Mouse (Mus musculus) cerebellum, adult (tissue): ENCODE measurements around the gene Aen.

ENCODE experiments used
- ATAC-seq: cut with Nextera tagmentation; 2 replicates; pipeline ENCODE4 v1.9.2; 2017; ENCODE audit warnings: mild to moderate bottlenecking, moderate library complexity, mixed read lengths; ENCODE audit not compliant: insufficient number of reproducible peaks, low FRiP score, low TSS enrichment

The Aen gene

DNA sequence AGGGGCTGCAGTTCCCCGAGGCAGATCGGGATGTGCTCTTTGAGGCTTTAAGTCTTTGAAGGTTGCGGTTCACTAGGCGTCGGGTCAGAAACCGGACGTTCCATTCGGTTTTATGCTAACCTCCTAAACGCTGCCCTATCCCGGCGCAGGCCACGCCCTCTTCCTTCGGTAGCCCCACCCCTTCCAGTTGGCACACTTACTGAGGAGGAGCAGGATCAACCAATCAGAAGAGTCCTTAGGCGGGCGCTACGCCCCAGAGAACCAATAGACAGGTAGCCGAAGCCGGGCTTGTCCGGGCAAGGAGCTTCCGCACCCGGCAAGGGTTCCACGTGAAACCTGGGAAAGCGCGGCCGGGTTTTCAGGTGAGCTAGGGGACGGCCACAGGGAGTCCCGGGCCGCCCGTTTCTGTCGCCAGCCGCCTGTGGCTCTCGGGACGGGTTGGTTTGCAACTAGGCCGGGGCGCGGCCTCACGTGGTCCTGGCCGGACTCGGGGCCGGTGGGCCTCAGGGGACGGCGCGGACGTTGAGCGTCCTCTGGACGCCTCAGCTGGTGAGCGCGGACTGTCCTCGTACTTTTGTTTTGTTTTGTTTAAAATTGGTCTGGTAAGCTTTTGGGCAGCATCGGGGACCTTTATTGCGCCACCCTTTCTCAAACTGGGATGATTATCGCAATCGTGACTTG is at the start of gene Aen:
TSS of gene Aen (plus strand) at position 202 of the 681 bp plus-strand sequence.
- ATAC-seq: peak; percentile 99

DNA sequence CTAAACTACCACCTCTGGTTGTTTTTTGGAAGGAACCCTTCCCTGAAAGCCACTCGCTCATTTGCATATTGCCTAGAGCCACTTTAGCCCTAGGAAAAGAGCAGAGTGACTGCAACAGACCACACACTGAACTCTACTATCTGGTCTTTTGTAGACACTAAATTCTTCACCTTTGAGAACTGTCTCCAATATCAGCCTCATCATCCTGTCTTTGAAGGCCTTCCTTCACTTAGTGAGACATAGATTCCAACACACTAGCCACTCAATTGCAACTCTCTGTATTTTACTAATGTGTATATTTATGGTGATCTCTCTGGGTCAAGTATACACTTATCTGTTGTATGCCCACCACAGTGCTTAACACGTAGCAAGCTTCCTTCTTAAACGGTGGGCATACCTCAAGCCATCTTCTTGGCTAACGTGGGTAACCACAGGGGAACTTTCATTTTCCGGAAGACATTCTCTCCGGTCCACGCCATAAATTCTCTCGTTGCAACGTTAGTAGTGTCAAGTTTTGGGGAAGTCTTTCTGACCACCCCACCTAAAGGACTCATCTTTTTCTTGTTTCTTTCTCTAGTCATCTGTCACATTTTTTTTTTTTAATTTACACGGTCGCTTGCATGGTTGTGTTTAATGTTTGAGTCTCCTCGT is 49.5 kb upstream of the Aen start:
- no peak for ATAC-seq

DNA sequence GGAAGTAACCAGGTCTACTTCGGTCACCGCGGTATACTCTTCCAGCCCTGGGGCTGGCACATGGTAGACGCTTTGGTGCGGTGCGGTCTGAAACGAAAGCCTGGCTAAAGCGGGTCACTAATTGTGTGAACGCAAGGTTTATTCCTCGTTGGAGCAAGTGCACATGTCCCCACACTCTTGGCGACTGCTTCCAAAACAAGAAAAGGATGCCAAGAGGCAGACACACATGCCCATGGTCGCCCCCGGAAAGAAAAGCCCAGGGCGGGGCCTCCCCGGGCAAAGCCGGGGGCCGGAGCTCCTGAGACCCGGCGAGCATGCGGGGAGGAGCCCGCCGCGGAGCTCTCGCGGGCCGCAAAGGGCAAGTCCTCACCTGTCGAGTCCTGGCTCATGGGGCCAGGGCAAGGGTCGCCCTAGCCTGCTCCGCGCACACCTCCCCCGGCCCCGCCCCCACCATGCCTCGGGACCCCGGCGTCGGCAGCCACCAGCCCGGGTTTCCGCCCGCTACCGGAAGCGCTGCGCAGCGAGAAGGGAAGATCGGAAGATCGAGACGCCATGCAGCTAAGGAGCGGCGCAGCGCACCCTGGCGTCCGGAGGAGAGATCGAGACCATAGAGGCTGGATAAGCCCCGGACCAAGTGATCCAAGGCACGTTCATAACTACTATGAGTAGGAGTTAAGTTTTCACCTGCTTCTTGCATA is 48.8 kb upstream of the Aen start, which contains the start of gene Det1:
TSS of gene Det1 (minus strand) at position 527 of the 698 bp plus-strand sequence.
- ATAC-seq: peak; percentile 98

DNA sequence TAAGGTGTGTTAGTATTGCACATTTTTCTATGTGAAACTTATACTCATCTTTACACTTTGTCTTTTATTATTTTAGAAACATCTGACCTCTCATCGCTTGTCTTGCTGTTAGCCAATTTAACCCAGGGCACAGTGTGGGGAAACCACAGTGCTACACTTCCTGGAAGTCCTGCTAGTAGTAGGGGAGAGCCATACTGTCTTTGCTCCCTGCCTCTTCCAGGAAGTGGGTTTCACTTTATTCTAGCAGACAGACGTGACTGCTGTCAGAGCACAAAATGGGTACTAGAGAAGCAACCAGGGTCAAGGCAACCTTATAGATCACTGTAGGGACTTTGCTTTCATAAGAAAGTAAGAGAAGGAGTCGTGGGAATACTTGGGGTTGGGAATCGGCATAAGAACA is 41.6 kb upstream of the Aen start:
- ATAC-seq: no peak

DNA sequence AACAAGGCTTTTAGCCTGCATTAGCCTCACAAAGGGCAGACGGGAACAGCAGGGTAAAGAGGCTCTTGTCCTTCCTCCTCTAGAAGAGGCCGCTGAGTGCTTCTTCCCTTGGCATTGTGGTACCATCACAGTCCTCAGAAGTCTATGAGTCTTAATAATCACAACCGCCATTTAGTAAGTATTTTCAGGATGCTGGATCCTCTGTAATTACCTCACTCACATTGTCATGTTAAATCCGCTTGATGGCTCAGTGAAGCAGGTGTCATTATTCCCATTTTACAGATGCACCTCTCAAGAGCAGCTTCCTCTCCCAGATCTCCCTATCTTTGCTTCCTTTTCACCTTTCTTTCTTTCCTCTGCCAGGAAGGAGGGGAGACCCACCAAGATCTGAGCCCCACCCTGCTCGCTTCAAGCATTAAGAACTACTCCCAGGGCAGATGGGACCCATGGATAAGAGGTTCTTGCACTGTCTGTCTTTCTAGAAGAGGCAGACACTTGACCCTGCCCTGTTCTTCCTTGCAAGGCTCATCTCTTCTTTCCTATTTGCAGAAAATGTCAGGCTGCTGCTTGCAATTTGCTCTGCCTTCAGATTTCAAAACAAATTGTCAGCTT is 40.5 kb upstream of the Aen start:
- no peak for ATAC-seq

DNA sequence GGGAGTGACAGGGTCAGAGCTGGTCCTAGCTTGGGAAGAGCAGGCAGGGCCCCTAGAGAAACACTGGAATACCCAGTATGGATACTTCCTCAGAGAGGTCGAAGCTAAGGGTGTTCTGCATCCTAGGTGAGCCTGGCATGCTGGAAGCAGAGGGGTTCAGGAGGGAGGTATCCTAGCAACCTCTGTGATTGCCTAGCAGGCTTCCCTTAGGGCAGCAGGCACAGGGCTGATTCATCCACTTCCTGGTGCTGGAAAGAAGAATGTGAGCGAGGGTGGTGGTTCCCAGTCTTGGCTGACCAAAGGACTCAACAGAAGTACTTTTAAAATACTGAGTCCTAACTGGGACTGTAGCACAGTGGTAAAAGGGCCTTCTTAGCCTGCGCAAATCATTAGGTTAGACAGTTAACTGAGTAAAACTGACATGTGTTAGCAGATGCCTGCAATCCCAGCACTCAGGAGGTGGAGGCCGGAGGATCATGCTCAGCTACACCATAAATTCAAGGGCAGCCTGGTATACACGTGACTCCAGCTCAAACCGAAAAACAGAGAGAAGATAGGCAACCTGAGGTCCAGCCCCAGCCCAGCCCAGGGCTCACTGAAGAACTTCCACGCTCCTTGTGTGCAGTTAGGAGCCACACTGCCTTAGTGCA is 31.7 kb upstream of the Aen start:
- no peak for ATAC-seq

DNA sequence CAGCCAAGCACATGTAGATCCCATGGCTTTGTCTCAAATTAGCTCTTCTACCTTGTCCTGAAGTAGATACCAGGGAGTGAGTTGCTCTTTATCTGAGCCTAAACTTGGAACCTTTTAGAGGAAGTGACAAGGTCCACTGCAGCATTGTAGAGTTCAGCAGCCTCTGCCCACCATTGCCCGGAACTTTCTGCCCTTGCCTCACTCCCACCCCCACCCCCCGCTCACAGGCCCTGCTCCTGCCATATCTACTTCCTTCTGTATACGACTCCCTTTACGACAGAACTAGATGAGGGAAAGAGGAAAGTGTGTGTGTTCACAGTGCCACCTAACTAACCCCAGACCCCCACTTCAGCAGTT is 31.2 kb upstream of the Aen start:
- no peak for ATAC-seq

DNA sequence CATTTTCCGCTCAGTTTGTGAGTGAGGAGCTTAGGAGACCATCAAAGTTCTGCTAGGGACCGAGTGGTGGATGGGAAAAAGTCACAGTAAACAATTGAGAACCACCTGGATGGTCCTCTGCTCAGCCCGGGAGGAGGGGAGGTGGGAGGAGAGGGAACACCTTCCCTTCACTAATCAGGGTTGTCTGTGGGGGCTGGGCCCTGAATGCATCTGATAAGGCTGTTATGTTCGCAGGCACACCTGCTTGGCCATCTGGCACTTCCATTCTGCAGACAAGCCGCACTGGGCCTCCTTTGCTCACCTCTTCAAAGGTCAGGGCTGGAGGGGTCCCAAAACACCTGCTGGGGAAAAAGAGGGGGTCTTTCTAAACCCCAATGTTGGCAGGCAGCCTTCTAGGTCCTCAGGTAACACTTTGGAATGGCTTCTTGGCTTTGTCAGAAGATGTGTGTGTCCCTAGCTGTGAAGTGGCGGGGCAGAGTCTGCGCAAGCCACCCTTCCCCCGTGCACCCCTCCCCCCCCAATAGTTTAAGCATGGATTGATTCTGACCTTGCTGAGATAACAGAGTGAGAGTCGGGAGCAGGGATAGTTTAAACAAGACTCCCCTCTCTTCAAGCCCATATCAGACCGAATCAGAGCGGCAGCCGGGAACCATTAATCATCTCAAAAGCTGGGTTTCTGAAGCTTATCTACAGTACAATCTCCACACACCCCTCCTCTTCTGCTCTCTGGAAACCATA is 30.3 kb upstream of the Aen start:
- no peak for ATAC-seq

DNA sequence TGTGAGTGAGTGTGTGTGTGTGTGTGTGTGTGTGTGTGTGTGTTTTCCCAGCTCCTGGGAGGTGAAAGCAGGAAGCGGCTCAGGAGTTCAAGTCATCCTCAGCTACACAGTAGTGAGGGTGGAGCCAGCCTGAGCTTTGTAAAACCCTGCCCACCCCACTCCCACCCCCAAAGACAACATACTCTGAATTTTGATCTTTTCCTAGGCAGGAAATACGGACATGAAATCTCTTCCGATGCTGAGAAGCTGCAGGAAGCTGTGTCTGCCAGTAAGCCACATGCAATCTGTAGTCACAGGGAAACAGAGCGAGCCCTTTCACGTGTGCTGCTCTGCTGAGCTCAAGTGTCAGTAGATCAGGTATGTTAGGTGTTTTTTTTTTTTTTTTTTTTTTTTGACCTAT is 26.9 kb upstream of the Aen start:
- no peak for ATAC-seq

DNA sequence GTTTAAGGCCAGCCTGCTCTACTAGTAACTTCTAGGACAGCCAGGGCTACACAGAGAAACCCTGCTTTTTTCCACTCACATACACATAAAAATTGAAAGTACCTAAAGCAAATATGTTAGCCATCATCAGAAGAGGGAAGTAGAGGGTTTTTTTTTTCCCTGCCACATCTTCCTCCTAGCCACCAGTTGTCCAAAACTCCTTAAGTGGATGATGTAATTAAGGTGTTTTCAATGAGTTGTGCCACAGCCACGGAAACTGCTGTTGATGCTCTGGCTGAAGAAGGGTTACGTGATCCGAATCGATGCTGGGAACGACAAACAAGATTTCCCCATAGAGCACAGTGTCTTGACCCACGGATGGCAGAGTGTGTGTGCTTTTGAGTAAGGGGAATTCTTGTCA is 23.3 kb upstream of the Aen start:
- no peak for ATAC-seq

DNA sequence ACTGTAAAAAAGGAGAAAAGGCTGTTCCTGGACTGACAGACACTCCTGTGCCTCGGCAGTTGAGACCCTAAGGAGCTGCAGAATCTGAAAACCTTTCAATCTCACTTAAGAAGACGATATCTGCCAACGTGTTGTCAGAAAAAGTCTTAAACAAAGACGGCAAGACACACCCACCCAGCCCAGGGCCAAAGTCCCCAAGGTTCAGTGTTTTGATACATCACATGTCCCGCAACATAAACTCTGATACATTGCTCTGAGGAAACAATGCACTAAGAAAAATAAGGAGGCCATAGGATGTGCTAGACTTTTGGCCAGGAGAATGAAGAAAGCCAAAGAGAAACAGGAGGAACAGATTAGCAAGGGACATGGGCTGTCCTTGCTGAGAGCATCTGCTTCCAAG is 22.8 kb upstream of the Aen start:
- no peak for ATAC-seq

DNA sequence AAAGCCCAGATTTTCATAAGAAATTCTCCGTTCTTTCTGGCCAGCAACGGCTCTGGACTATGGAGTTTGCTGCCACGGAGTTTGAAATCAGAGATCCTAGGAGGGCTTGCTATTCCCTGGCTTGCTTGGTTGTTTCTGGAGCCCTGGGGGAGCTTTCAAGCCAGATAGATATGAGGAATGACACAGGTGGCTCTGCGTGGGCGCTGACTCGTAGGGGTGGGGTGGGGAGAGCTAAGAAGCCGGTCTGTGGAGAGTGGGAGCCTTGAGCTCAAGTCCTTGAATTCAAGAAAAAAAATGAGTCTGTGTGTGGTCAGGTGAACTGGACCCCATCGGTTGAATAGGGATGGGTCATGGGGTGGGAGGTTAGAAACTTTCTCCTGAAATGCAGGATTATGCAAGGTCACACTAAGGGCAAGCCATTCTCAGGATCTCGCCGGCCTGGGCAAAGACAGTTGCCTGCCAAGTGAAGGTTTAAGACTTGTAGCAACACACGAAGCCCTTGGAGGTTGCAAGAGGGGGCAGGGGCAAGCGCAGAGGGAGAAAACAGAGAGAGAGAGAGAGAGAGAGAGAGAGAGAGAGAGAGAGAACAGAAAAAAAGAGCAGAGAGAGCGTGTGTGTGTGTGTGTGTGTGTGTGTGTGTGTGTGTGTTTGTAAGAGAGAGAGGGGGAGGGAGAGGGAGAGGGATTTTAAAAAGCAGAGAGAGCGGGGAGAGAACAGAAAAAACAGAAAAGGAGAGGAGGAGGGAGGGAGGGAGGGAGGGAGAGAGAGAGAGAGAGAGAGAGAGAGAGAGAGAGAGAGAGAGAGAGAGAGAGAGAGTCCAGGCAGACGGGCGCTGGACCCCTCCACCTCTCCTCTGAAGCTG is 13.8 kb upstream of the Aen start:
- ATAC-seq: no peak

DNA sequence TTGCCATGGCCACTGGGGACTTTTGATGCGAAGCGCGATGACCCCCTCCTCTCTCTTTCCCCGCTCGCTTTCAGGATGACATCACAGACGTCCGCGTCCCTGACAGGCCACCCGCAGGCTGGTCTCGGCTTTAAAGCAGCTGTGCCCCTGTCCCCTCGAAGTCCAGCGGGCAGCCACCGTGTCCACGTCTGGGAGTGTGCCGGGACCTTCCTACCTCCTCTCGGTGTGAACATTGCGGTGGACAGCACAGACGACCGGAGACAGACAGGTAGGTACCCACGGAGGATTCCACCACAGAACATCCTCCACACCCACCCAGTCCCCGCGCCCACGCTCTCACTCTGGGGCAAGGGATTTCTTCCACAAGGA is 13.2 kb upstream of the Aen start:
- ATAC-seq: no peak; the same call in 1 of the 2 replicates

DNA sequence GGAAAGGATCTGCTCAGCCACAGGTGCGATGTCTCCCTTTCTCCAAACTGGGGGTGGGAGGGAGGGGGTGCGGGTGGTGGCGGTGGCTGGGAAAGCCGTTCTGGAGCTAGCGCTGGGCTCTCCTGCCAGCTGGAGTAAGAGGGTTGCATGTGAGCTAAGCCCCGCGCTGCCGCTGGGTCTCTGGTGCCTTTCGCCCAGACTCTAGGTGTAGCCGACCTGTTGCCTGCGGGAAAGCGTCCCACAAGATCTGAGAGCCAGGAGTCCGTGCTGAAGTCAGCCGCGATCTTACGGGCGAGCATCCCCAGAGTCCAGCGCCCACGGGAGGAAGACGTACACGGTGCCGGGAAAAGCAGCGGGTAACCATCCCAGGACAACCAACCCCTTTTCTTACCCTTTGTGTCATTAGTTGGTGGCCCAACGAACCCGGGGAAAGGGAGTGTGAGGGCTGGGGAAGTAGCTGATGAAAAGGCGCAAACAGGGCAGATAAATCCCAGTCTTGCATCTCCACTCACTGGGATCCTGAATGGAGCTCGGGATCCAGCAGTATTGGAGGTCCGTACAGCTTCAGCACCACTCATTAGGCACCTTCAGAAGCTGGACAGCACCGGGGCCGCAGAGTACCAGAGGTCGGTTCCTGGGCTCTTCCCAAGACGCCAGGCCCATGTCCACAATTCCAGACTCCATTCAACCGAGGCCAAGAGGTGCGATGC is 12.5 kb upstream of the Aen start:
- ATAC-seq: no peak

DNA sequence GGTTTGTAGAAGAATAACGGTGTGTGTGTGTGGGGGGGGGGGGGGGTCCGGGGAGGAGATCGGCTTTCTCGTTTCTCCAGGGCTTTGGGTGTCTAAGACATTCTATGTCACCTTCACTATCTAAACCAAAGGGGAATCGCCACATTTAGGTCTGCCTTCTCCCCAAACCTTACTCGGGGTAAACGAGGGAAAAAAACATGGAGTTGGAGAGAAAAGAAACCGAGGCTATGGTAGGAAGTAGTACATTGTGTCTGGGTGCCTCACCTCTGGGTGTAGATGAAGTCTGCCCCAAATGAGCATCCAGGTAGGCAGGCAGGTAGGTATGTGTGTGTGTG is 12.0 kb upstream of the Aen start:
- ATAC-seq: no peak

DNA sequence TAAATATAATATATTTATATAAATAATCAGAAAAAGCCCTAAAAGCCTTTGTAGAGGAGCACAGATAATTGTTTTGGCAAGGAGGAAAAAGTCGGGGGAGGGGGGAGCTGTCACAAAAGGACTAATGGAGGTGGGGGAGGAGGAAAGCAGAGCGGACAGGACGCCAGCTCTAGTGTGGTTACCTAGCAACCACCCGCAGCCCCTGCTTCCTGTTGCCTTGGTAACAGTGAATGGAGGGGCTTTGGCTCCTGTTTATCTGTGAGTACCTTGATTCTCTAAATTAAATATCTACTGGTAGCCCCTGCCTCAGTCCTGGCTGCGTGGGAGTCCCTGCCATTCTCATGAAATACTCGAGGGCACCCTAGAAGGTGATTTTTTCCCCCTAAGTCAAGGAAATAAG is 11.5 kb upstream of the Aen start:
- ATAC-seq: no peak

DNA sequence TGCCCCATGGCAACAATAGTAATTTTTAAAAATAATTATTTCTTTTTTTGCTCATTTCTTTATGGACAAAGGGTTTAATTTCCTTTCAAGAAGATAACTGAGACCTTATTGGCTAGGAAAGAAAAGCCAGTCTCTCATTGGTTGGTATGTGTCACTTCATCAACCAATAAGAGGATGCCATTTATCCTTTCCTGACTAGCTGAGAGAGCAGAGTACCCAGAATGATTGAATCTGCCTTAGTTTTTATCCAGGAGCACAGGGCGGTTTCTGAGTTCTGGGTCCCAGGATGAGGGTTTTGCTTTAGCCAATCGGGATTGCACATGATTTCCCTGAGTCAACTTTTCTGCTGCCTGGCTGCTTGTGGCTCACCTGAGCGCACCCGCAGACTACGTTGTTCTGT is 10.2 kb upstream of the Aen start:
- no peak for ATAC-seq

DNA sequence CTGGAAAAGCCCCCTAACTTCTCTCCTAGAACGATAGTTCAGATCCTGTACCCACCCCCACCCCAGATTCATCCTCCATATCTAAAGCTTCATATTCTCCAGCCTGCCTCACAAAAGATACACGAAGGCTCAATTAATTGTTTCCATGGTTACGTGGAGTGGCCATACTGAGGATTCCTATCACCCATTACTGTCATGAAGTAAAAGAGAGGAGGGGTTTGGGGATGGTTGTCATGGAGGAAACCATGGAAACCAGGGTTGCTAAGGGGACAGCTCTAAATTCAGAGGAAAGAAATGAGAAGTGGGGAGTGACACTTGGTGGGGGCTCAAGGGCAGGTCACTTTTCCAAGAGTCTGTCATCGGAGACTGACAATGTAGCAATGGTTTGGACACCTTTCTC is 9.2 kb upstream of the Aen start:
- no peak for ATAC-seq

DNA sequence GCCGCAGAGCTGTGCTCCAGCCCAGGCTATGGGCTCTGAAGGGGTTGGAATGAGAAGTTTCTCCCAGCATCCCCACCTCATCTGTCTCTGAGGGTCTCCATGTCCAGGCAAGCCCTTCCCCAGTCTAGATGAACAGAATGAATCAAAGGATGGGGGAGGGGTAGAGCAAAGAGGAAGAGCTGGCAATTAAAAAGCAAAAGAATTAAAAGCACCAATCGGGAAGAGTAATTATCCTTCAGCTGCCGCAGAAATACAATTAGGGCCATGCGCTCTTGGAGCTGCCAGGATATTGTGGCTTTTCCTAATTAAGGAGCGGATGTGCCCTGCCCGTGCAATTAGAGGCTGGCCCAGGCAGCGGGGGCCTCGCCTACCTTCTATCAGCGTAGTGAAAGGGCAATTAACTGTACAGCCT is 8.2 kb upstream of the Aen start:
- ATAC-seq: no peak
